Mouse (Mus musculus): ENCODE data around the gene Btn2a2.

The Btn2a2 gene

DNA sequence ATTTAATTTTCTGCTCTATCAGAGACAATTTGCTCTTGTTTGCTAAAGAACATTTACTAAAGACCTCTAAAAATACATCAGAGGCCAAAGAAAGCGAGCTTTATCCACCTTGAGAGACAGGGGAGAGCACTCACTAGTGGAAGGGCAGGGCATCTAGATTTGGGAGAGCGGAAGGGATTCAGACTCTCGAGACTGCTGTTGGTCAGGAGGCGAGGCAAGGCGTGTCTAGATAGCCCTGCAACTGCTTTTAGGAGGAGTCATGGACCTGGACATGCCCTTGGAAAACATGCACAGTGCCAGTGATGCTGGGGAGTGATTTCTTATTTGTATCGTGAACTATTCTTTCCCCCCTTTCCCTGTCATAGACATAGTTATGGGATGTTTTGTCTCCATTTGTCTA lies 6.9 kb upstream of the Btn2a2 start:
- no peak for DNase-seq

- DNase-seq = peak in 1 of 2 experiments; percentile 20
Observed at GRCm38 (mm10) chr13:23491990-23492389, 3.3 kb upstream of the Btn2a2 start.

DNA sequence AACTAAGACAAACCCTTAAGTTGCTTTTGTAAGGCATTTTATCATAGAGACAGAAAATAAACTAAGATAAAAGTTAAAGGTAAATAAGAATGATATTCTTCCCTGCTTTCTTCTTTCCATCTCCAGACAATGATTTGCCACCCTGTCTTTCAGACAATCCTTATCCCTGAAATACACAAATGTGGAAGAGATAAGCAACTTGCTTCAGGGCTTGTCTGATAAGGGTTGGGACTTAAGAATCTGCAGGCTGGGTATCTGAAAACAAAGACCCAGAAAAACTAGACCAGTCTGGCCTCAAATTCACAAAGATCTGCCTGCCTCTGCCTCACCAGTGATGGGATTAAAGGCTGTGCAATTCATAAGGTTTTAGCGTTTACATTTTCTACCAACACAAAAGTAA lies 2.6 kb upstream of the Btn2a2 start:
- no peak for DNase-seq

DNA sequence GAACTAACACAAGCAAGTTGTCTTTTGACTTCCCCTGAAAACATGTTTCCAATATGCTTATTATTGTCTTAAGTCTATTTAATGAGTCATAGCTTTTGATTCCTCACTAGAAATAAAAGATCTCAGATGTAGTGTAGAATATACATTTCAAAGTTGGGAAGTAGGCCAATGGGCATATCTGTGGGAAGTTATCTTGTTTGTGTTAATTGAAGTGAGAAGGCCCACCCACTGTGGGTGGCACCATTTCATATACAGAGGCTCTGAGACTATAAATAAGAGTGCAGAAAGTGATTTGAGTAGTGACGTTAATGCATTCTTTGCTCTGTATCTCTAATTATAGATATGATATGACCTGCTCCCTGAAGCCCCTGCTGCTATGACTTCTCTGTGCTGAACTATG lies 2.2 kb upstream of the Btn2a2 start:
- no peak for DNase-seq

DNA sequence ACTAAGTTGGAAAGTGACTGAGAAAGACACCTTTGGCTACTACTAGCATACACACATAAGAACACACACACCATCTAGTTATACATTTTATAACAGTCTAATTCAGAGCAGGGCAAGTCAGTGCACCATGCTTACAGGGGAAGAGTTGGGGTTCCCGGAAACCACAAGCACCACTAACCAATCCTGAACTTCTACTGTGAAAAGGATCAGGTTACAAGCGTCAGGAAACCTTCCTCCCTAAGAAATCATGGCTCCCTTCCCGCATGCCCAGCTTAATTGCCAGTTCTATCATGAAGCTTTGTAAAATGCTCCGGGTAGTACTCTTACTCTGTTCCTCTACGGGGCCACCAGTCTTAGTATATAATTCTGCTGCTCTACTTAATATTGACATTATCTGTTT lies 3.4 kb downstream of the Btn2a2 start:
- DNase-seq = no peak

- no peak for DNase-seq
Observed at GRCm38 (mm10) chr13:23483153-23483552, 5.5 kb downstream of the Btn2a2 start.

GRCm38 (mm10) chr13:23475658-23476057 lies 13.0 kb downstream of the Btn2a2 start:
- no peak for DNase-seq

DNA sequence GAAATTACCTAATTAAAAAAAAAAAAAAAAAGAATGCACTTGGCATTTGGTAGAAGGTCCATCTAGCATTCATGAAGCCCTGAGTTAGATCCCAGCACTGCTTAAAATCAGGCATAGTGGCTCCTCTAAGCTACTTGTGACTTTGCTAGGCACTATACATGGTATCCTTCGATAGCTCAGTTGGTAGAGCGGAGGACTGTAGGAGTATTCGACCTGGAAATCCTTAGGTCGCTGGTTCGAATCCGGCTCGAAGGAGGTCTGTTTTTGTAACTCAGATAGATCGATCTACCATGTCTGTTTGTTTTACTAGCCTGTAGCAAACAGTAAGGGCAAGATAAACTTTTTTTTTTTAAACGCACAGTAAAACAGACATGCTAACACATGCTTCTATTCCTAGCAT lies 21.7 kb downstream of the Btn2a2 start:
- DNase-seq = peak; percentile 76 to 77

DNA sequence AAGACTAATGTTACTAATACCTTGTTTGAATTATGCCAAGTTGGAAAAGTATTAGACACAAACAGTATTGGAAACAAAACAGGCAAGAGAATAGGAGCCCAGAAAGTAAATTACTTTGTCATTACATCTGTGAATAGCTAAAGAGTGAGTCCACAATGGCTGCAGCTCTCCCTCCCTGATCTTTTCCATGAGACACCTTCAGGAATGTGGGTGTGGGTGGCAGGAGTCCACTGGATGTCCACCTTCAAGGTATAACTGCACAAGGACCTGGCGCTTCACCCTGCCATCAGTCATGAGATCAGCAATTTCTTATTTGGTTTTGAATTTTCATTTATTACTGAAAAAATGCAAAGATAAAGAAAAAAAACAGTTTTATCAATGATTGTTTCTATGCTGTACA lies 22.4 kb downstream of the Btn2a2 start:
- no peak for DNase-seq

DNA sequence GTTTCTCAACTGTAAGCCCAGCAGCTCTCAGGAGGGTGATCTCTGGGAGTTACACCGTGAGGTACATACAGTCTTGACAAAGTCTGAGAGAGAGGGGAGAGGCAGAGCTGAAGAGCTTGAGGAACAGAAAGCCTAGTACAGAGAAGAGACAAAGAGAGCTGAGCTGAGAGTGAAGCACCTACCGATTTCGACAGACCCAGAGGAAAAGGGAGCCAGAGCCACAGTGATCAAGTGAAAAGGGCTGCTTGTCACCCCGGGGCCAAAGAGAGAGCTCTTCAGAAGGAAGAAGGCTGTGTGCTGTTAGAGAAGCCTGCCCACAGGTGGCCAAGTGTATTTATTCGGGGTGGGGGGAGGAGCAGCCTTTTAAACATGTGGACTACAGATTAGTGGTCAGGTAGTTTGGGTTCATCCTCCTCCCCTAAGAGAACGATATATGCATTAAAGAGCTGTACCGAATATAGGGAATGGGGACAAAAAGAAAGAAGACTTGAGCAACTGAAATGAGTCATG lies 23.0 kb downstream of the Btn2a2 start, which contains the start of gene Btn1a1:
Gene Btn1a1 (minus strand): TSS at position 302 of the 510 bp plus-strand sequence.
- DNase-seq = peak; percentile 51 to 53

- DNase-seq = peak; percentile 29 to 33
Observed at GRCm38 (mm10) chr13:23464841-23465366, 23.8 kb downstream of the Btn2a2 start.

GRCm38 (mm10) chr13:23464224-23464637 lies 24.4 kb downstream of the Btn2a2 start:
- DNase-seq = peak; percentile 46 to 55

DNA sequence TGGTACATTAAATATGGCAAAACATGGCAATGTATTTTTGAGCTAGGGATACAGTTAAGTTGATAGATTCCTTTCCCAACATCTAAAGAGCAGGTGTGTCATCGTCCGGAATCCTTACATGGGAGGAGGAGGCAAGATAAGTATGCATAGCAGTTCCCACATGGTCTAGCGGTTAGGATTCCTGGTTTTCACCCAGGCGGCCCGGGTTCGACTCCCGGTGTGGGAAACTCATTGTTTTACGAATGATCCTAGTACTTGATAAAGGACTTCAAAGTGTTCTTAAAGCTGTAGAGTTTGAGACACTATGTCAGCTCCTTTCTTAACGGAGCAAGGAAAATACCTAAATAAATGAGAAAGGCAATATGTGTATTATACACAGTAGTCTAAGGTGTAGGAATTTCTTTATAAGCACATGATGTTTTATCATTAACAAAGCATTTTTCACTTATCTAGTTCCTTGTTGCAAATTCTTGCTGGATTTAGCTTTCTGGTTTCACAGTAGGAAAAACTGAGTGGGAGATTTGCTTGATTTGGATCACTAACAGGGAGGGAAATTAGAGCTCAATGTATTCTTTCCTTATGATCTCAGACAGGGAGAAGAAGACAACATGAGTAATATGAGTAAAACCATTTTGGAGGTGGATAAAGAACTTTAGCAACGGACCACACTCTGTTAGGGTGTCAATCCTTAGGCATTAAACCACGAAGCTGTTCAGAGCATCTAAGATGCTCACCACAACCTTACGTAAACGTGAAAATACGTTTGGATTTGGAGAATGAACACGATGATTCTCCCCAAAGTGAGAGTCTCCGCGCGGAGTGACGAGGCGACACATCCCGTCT lies 25.1 kb downstream of the Btn2a2 start:
- DNase-seq = peak; percentile 67 to 71

DNA sequence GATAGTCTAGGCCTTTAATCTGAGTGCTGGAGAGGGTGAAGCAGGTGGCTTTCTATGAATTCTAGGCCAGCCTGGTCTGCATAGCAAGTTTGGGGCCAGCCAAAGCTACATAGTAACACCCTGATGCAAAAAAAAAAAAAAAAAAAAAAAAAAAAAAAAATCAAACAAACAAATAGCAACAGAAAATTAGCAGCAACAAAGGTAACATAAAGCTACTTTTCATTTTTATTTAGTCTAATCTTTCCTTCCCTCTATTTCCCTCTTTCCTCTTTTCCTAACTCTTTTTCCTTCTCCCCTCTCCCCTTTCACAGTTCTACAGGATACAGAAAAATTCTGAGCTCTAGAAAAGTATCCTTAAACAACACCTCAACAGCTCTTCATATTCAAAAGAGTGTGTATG lies 26.0 kb downstream of the Btn2a2 start:
- no peak for DNase-seq

GRCm38 (mm10) chr13:23462063-23462462 lies 26.6 kb downstream of the Btn2a2 start:
- no peak for DNase-seq

- no peak for DNase-seq
Observed at GRCm38 (mm10) chr13:23459264-23459846, 29.3 kb downstream of the Btn2a2 start.

DNA sequence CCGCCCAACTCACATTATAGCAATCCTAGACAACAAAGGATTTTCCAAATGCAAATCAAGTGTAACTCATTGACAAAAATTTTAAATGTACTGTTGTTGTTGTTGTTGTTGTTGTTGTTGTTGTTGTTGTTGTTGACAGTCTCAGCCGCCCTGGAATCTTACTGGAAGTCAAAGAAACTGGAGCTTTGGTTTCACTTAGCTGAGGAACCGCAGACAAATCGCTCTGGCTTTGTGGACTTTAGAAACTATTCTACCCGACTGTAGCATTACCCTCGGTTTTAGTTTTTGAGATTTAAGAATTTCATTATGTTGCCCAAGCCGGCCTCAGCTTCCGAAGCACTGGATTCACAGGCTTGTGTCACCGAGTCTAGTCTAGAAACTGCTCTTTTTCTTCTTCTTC lies 34.7 kb downstream of the Btn2a2 start:
- DNase-seq = peak in 1 of 2 experiments; percentile 40

DNA sequence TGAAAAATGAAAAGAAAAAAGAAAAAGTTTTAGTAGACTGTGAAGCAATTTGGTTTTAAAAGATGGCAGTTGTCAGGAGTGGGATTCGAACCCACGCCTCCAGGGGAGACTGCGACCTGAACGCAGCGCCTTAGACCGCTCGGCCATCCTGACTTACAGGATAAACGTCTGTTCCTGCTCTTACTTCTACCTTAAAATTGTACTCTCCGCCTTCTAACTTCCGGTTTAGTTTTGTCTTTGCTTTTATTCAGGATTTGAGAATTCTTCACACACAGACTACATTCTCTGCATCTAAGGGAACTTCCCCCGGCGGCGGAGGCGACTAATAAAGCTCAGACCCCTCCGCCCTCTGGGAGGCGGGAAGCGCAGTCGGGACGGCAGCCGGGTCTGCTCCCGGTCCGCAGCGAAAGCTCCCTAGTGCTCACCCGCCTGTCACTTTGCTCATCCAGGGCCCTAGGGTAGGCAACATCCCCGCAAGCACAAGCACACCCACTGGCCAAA lies 35.2 kb downstream of the Btn2a2 start:
- DNase-seq = peak; percentile 83 to 85

- peak; percentile 86 for DNase-seq
Observed at GRCm38 (mm10) chr13:23450398-23450797, 38.3 kb downstream of the Btn2a2 start.

- DNase-seq = peak; percentile 63
Observed at GRCm38 (mm10) chr13:23449235-23450095, 39.2 kb downstream of the Btn2a2 start.

GRCm38 (mm10) chr13:23448758-23449157 lies 39.9 kb downstream of the Btn2a2 start:
- DNase-seq = no peak

DNA sequence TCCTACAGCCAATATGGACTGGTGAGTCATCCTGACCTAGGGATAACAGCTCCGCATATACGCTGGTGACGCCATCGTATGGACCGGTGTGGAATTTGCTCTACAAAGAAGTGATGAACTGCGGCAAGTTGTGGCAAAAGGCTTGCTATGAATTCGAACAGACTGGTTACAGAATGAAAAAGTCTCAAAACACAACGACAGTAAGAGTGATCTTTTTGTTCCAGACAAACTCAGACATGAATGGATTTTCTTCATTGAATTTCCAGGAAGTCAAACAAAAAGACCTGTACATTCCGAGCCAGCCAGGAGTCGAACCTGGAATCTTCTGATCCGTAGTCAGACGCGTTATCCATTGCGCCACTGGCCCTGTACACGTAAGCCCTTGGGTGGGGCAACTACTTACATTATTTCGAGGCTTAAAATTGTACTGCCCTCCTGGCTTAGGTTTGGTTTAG lies 42.1 kb downstream of the Btn2a2 start:
- DNase-seq = peak; percentile 91 to 92

Measured in B cell, adult 2 months (primary cell).